Mouse (Mus musculus) cerebellum, adult 9-10 months (tissue): ENCODE results near the gene Dgcr2.

Experiments used
- DNase-seq: peaks from one replicate; pipeline ENCODE4 v3.0.0; 2022

Gene Dgcr2

GRCm38 (mm10) chr16:17806581-17807191 is 91.7 kb downstream of the Dgcr2 start:
- DNase-seq: peak; percentile 34

DNA sequence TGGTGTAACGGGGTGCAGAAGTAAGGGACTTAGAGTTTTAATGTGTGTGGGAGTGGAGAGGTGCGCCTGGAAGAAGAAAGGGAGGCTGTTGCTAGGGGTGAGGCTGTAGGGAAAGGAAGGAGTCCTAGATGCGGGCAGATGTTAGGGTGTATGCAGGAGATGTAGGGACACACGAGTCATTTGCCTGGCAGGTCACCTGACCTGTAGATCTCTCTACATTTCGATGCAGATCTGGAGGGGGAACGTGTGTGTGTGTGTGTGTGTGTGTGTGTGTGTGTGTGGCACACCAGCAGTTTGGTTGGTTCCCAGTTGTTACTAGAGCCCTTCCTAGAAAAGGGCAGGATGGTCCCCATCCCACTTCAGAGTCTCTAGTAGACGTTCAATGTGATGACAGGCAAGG is 93.4 kb downstream of the Dgcr2 start:
- no peak for DNase-seq

DNA sequence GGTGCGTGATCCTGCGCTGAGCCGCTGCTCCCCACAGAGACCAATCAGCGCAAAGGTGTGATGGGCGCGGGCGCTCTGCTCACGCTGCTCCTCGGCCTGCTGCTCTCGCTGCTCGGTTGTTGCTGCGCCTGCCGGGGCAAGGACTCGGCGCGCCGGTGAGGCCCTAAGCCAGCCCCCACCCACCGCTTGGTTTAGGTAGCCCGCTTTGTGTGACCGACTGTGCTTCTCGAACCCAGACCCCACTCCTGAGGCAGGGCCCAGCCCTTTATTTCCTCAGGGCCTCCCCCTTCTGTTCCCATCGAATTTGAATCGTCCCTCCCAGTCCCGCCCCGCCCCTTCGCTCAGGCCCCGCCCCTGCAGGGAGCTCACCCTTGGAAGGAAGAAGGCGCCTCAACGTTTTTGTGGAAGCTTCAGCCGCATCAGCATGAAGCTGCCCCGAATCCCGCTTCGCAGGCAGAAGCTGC is 93.9 kb downstream of the Dgcr2 start:
- DNase-seq: no peak

DNA sequence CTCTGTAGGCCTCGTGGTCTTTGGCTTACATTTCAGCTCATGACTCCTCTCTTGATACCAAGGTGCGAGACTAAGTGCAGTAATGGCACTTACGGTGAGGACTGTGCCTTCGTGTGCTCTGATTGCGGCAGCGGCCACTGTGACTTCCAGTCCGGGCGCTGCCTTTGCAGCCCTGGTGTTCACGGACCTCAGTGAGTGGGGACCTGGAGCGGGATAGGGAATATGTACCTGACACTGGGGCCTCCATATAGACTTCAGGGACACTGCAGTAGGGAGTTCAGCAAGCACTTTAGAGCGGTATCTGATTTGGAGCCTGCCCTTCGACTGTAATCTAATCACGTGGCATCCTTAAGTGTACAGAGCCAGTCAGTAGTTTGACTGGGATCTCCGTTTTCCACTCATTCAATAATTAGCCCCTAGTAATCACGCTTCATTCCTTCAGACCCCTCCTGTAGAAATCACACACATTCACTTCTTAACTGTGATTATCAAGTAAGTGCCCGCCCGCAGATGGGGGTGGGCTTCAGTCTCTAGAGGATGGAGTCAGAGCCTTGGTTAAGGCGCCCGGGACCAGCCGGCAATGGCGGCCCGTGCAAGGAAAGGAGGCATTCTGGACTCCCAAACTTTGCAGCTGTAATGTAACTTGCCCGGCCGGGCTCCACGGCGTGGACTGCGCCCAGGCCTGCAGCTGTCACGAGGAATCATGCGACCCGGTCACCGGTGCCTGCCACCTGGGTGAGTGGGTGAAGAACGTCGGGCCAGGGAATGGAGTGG is 94.5 kb downstream of the Dgcr2 start:
- no peak for DNase-seq

DNA sequence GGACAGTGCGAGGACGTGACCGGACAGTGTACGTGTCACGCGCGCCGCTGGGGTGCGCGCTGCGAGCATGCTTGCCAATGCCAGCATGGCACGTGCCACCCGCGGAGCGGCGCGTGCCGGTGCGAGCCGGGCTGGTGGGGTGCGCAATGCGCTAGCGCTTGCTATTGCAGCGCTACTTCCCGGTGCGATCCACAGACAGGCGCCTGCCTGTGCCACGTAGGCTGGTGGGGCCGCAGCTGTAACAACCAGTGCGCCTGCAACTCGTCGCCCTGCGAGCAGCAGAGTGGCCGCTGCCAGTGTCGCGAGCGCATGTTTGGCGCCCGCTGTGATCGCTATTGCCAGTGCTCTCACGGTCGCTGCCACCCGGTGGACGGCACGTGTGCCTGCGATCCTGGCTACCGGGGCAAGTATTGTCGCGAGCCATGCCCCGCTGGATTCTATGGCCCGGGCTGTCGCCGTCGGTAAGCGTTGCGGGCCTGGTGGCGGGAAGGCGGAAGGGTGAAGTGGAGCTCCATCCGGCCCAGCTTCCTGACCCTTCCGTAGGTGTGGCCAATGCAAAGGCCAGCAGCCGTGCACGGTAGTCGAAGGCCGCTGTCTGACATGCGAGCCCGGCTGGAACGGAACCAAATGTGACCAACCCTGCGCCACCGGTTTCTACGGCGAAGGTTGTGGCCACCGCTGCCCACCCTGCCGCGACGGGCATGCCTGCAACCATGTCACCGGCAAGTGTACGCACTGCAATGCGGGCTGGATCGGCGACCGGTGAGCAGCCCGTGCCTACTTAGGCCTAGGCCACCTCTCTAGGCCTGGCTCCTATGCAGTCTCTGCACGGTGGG is 95.3 kb downstream of the Dgcr2 start:
- DNase-seq: peak; percentile 35

GRCm38 (mm10) chr16:17802456-17802838 is 95.9 kb downstream of the Dgcr2 start:
- DNase-seq: no peak

- no peak for DNase-seq
Observed at GRCm38 (mm10) chr16:17801777-17802455, 96.4 kb downstream of the Dgcr2 start.

- DNase-seq: no peak
Observed at GRCm38 (mm10) chr16:17799584-17799983, 98.8 kb downstream of the Dgcr2 start.

DNA sequence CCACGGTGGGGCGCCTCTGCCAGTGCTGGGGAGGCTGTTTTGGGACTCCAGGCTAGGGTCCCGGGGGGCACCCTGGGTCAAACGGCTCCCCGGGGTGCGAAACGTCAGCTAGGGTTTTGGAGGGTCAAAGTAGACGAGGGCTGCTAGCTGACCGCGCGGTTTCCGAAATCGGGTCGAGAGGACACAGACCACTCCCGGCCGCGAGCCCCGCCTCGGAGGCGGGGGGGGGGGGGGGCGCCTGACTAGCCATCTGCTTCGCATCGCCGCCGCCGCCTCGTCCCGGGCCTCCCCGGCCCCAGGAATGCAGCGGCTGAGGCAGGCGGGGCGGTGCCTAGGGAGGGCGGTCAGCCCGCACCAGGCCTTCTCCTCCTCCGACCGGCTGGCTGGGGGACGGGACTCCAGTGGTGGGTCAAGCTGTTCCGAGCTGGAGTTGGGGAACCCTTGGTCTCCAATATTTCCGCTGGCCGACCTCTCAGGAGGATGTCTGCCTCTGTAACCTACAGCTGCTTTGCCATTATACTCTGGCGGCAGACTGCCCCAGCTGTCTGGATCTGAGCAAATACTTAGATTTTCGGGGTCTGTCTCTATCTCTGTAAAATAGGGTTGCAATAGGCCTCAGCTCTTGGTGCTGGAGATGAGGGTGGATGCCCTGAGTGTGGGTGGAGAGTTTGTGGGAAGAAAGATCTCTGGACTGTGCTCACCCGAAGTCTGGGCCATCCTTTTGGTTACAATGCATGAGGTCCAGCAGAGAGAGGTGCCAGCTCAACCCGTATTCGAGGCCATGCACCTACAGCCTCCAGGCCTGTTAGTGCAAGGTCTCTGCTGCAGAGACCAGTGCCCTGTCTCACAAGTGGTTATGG is 99.8 kb downstream of the Dgcr2 start:
- DNase-seq: no peak

GRCm38 (mm10) chr16:17797812-17798311 is 100.5 kb downstream of the Dgcr2 start:
- DNase-seq: no peak

DNA sequence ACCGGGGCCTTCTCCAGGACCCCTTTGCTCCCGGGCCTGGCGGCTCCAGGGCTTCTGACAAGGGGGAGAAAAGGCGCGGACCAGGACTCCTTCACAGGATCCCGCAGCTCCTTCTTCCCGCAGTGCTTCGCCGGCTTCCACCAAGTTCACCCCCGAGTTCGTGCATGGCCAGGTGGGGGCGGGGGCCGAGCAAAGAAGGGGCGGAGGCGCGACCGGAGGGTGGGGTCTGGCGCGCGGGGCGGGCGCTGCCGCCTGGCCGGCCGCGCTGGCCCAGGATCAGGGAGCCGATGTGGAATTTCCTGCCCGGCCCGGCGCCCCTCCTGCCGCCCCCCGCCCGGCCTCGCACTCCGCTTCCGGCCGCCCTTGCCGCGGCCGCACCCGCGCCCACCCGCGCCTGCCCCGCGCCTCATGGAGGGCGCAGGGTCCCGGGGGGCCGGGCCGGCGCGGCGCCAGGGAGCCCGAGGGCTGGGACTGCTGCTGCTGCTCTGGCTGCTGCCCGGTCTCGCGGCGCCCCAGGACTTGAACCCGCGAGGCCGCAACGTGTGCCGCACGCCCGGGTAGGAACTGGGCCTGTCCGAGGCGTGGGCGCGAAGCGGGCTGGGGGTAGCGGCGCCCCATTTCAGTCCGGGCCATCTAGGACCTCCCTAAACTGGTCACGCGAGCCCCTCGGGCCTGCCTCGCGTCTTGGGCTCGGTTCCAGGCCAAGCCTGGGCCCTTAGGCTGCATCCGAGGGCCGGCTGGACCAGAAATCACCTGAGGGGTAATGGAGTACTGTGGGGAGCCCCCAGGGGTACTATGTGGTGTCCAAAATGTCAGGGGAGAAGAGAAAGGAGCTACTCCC is 101.2 kb downstream of the Dgcr2 start, which contains the start of gene Scarf2:
Gene Scarf2, plus strand, starts transcription at position 312 of the 841 bp plus-strand sequence.
- DNase-seq: no peak

DNA sequence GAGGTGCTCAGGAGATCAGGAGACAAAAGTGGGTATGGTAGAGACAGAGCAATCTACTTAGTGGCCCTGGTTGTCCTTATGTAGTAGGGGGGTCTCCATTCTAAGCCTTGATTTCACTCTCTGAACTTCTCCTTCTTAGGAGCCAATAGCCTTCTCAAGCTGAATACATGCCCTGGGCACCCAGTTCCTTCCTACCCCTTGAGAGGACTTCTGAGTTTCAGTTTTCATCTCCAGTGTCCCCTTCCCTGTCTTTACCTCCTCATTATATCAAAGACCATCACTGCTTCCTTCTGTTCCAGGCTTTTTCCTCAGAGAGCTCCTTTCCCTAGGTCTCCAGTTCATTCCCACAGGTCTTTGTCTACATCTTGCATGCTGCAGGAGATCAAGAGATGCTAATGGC is 101.8 kb downstream of the Dgcr2 start:
- DNase-seq: no peak

- no peak for DNase-seq
Observed at GRCm38 (mm10) chr16:17795643-17796042, 102.7 kb downstream of the Dgcr2 start.

DNA sequence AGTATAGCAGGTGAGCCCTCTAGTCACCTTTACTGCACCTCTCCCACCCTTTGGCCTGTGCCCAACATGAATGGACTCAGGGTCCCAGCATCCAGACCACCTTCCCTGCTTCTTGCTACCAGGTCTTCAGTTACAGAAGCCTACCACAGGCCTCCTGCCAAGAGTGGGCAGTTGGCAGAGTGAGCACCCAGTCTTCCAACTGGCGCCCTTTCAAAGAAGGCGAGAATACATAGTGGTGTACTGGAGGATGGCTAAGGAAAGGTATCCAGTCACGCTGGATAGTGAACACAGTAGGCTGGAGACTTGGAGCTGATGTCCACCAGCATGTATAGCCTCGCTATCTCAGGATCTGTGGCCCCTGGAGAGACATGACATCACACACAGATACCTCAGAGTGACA is 104.3 kb downstream of the Dgcr2 start:
- DNase-seq: no peak

- no peak for DNase-seq
Observed at GRCm38 (mm10) chr16:17792728-17793127, 105.6 kb downstream of the Dgcr2 start.
